Mouse (Mus musculus) liver, embryonic 14.5 days (tissue): Measurements from ENCODE around the gene Fbxo48.

Experiments
- CTCF ChIP-seq: IDR thresholded peaks from 2 replicates; pipeline ENCODE4 v1.5.1; 2016; ENCODE audit warnings: antibody characterized with exemption, low read depth, control low read depth
- EP300 ChIP-seq: IDR thresholded peaks from 2 replicates; pipeline ENCODE4 v1.6.1; 2016; ENCODE audit warnings: antibody characterized with exemption, low read depth

DNA sequence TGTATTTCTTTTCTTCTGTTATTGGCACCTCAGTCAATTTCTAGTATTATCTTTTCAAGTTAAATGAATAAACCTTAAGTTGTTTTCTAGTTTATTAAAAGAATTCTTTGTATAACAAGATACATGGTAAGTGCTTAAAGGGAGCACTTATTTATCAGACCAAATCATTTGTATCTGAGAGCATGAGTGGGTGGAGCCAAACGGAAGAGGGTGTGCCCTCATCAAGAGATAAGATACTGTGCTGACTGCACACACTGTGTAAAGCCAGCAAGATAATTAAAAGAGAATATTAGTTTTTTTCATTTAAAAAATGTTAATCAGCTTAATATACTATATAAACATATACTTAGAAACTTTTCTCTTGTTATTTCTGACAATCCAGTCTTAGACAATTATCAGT is 7.3 kb downstream of the Fbxo48 start:
- TF ChIP-seq CTCF (no peak), EP300 (no peak; the same call in 1 of the 2 replicates)
